Mouse (Mus musculus): ENCODE measurements around the gene Sfrp4.

Gene Sfrp4

DNA sequence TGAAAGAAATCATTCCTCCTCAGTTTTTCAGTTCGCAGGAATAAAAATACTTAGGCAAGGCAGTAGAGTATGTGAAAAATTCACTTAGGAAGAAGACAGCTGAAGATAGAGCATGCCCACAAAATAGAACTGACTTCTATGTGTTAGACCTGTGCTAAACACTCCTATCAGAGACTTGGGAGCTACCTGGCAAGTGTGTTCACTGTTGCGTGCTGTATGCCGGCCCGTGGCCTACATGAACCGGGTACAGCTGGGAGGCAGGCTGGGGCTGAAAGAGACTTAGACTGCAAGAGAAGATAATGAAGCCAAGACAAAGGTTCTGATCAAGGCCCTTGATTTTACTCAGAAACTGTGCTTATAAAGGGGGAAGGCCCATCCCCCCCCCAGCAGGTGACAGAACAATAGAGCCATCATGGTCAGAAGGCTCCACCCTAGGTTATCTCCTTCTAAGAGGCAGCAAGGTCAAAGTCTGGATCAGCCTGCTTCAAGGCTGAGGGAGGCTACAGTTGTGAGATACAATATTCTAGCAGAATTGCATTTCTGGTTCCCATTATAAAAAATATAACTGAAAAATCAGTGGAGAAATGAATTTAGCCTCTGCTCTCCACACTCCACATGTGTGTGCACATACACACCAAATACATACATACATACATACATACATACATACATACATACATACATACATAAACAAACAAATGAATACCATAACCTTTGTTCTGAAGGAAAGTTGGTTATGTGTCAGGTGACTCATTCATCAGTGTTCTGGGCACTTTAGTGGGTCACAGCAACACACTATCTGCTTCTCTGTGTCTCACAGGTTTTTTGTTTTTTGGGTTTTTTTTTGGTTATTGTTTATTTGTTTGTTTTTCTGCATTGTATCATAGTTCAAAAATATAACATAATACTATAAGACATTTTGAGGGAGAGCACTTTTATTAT, 8.1 kb downstream of the Sfrp4 start:
- DNase-seq (ENCODE audit: extremely low spot score): no peak

DNA sequence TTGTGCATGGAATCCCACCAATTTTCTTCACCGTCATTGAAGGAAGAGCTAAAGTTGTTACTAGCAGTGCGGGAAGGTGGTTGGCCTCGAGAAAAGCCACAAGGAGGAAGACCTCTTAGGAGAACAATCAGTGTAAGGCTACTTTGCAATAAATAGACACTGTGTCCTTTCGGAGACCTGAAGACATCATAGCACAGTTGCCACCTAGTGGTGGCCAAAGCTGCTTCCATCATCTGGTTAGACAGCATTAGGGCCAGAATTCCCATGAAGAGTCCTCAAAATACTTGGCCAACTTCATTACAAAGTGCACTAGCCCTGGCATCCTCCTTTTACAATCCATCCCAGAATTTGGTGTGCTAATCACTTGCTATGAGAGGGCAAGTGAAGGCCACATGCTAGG, 13.2 kb downstream of the Sfrp4 start:
- DNase-seq (ENCODE audit: extremely low spot score): no peak

DNA sequence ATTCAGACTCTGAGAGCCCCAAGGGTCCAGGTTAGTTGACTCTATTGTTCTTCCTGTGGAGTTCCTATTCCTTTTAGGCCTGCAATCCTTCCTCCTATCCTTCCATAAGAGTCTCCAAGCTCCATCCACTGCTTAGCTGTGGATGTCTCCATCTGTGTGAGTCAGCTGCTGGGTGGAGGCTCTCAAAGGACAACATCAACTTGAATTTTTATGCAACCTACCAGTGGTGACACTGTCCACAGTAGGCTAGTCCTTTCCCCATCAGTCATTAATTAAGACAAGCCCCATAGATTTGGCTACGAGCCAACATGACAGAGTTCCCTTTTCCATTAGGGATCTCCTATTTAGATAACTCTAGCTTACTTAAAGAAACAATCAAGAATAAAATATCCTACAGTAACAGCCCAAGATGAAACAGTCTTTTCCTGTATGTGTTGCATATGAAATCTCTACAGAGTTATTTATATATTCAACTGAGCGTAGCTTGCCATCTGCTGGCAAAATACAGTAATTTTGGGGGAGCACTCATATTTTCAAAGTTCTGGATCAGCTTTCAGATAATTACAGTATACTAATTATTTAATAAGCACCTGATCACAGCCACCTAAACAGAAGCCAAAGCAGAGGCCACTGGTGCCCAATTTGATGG, 17.4 kb downstream of the Sfrp4 start:
- no peak for DNase-seq (ENCODE audit: extremely low spot score)

DNA sequence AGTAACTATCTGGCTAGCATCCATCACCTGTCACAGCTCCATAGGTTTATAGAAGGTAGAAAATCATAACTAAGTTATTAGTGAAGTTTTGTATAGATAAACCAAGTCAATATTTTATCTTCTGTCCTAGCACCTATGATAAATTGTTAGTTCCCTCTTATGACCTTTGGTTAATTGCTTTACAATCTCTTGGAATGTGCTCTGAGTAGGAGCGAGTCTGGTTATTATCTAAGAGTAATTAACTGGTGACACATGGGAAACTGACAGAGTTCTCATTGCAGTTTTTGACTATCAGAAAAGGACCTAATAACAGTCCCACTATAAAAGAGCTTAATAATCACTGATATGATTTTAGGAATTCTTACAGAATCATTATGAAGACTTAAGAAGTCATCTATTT, 20.6 kb downstream of the Sfrp4 start:
- no peak for DNase-seq (ENCODE audit: extremely low spot score)

DNA sequence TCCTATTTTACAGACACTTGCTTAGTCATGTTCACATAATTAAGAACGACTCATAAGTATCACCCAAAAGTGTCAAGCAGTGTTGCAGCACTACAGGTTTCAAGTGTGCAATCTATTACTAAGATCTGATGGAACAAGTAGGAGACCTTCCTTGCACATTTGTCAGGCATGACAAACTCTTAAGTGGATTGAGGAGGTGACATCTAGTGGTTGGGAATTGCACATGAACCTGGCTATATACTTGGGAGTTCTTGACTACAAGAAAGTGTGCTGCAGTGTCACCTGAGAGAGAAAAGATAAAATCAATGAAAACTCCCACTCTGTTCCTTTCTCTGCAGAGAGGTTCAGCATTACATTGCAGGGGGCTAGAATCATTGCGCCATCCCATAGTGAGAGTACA, 21.3 kb downstream of the Sfrp4 start:
- DNase-seq (ENCODE audit: extremely low spot score): no peak

DNA sequence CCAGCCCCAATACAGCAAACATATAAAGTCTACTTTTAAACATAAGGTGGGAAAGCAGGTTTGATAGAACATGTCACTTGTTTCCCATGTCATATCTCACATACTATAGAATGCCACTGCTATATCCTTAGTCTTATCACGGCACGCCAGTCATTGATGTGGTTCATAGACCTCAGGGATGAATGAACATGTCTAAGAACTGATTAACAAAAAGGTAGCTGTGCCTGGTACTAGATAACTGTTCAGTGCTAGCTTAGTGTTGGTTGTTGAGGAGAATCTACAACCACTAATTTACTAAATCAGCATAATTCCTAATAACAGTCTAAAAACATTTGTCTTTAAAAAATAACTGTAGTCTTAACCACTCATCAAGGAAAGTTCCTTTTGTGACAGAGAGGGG, 26.9 kb downstream of the Sfrp4 start:
- no peak for DNase-seq (ENCODE audit: extremely low spot score)

DNA sequence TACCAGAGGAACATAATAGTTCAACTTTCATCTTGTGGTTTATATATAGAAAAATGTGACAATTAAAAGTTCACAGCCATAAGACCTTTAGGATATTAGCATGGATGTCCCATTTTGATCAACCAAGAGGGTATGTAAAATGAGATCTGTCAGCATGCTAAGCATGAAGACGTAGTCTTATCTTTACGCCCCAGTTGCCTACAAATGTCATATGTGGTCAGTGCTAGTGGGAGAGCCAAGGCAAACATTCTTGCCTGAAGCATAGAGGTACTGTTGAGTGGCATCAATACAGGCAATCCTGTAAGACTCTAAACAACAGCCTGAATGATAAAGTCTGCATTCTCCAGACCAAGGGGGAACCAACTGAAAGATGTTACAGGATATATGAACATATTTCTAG, 29.5 kb downstream of the Sfrp4 start:
- DNase-seq (ENCODE audit: extremely low spot score): no peak

DNA sequence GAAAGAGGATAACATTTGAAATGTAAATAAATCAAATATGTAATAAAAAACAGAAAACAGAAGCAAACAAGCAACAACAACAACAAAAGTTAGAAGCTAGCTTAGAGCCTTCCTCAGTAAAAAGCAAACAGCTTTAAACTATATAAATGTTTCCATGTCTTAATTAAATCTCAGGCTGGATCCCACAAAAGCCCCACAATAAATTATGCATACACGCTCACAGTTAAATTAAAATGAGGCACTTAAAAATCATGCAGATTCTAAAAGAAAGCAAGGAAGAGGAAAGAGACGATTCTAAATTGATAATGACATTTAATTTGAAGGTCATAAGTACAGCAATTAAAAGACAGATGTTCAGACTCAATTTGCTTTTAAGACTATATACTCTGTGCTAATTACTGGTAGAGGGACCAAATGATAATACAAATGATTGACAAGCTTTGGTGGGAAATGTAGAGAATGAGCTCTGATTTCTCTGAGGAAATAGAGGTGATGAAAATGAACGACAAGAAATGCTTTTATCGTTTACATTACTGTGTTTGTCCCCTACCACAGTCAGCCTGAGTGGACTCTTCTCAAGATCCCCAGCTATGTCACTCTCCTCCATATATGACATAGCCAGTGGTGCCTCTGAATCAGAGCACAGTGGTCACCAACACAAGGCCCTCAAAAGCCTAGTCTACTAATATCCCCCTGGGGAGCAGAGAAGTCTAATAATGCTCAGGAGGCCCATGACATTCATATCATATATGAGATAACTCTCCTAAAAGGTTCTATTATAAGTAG, 45.6 kb downstream of the Sfrp4 start:
- DNase-seq (ENCODE audit: extremely low spot score): no peak

DNA sequence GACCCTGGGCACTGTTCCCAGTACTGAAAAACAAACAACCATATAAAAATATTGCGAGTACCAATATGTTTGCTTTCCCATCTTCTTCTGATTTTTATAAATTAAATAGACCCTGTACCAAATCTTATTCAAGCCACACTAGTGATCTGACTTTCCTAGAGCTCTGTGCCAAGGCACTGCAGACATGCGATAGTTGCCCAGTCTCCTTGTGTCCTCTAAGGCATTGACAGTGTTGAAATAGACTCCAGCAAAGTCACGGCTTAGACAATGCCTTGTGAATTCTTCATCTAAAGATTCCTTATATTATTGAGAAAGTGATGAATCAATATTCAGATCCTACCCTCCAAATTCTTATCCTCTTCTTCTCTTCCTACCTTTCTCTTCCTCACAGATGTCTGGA, 51.1 kb downstream of the Sfrp4 start:
- DNase-seq (ENCODE audit: extremely low spot score): no peak

DNA sequence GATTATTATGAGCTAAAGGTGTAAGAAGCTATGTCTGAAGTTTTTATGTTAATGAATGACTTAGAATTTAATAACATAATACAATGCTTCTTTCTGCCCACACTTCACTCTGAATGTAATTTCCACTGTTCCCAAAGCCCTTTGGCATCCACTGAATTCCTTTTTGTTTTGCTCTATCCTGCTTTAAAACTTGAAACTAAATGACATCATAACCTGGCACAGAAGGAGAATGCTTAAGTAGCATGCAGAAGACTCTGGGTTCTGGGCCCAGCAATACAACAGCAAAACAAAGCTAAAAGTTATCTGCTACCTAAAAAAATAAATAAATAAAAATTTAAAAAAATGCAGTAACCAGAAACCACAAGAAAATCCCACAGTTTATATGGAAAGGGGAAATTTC, 51.7 kb downstream of the Sfrp4 start:
- no peak for DNase-seq (ENCODE audit: extremely low spot score)
